Mouse (Mus musculus): ENCODE data around the gene Tbc1d2b.
A peak's percentile ranks its signal among the peaks of the same experiment; 100 is the strongest.

Gene Tbc1d2b

GRCm38 (mm10) chr9:90165590-90165989 is 105.0 kb downstream of the Tbc1d2b start:
- no peak for DNase-seq

GRCm38 (mm10) chr9:90164670-90165453 is 105.7 kb downstream of the Tbc1d2b start:
- no peak for DNase-seq

GRCm38 (mm10) chr9:90163749-90164095 is 106.9 kb downstream of the Tbc1d2b start:
- DNase-seq, result no peak

GRCm38 (mm10) chr9:90162926-90163748 is 107.5 kb downstream of the Tbc1d2b start, which contains the start of gene Adamts7:
TSS of gene Adamts7 (plus strand) at chr9:90163069.
- DNase-seq, result peak; percentile 24 to 53

GRCm38 (mm10) chr9:90162243-90162925 is 108.2 kb downstream of the Tbc1d2b start:
- peak; percentile 49 to 62 for DNase-seq

Measured in thymus, postnatal 36 days (tissue).